Mouse (Mus musculus) heart, postnatal 4 days (tissue): ENCODE results near the gene Ubac2. TPM values are rescaled to one million over a fixed set of nuclear protein-coding genes. Genes with fewer than 3 reads are reported as not detected.

Source experiments
- DNase-seq: peaks from one replicate; pipeline ENCODE4 v3.0.0; 2021
- total RNA-seq, 2 experiments: library from RNA; stranded (reverse); gene quantifications; 2 replicates each; pipeline ENCODE4 v1.2.3; 2021

Gene Ubac2
- total RNA-seq, 2 experiments from 2014 or later, result 25.2 to 27.3 TPM

DNA sequence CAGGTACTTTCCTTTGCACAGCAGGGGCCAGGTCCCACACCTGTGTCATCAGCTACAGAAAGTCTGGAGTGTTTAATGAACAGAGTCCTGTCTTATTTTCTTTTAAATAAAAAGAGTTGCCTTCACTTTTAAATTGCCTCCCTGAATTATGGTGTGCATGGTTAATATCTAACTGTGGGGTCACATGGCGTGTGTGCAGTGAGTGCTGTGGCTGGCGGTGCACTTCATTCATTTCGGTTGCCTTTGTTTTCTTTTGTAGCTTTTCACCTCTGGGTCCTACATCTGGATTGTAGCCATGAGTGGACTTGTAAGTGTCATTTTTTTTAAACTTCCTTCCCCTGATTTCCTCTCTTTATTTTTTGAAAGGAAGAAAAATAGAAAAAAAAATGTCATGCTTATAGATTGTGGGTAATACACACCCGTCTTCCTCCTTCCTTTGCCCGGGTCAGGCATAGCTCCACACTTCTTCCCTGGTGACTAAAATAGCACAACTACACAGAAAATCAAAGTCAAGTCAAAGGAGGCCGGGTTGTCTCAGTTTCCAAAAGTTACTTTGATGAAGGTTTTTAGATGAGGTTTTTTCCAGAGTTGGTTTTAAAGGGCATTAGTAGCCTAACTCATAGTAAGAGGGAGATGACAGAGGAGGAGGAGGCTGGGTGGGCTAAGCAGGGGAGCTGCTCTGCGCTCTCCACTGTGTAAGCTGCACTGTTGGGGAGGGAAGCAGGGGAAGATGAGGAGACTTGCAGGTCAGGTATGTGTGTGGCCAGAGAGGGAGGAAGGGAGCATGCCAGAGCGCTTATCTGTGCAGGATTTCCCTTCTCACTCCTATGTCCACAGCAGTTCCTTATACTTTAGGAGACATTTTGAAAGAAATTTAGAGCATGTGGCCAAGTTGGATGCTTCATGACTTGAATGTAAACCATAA is 104.9 kb downstream of the Ubac2 start:
- DNase-seq, result no peak

DNA sequence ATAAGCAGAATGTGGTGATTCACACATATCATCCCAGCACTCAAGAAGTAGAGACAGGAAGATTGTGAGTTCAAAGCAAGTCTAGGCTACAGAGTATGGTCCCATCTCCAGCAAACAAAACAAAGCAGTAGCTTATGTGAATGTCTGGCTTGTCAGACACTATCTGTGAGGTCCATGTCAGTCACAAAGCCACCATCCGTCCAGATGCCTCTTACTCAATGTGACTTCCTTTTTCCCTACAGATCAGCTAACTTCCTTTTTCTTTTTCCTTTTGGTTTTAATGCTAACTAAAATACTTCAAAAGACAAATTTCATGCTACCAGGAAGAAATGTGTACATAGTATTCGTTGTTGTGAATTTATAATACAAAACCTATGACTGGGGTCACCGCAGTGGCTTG is 107.1 kb downstream of the Ubac2 start:
- DNase-seq, result no peak

DNA sequence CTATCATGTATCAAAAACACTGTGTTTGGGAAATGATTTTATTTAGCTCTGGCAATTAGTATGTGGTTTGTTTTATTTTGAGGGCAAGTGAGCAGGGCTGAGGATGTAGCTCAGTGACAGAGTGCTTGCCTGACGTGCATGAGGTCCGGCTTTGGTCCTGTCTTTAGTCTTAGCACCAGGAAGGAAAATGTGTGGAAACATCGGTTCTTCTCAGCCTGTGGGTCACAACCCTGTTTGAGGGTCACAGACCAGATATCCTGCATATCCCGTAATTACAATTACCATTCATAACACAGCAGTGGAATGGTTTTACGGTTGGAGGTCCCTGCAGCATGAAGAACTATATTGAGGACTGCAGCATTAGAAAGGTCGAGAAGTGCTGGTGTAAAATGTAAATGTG is 107.6 kb downstream of the Ubac2 start:
- no peak for DNase-seq

DNA sequence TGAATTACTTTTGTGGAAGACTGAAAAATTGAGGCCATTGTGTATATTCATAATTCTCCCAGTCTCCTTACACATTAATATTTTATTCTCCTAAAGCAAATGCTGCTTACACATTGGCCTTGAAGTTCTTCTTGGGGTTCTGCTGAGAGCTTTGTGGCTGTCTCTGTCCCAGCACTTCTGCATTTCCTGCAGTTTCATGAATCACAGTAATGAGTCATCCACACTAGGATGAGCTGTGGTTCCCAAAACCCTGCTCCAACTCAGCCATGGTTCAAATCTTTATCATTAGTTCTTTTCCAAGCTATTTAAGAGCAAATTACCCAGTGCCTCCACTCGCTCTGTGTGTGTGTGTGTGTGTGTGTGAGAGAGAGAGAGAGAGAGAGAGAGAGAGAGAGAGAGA is 108.9 kb downstream of the Ubac2 start:
- DNase-seq, result no peak

DNA sequence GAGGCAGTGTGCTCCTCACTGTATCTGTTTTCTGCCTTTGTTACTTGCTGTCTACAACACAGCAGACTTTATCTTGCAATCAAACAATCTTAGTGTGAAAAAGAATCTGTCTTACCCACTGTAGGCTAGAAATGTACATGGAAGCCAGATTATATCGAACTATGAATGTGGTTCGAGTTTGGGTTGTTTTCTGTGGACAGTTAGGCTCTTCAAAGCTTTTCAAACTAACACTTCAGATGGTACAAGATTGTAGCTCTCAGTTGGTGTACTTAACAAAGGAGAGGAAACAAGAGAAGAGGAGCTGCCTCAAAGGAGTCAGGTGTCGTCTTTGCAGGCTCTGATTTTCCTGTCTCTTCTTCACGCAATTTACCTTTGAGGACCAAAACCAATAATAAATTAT is 109.3 kb downstream of the Ubac2 start:
- no peak for DNase-seq

DNA sequence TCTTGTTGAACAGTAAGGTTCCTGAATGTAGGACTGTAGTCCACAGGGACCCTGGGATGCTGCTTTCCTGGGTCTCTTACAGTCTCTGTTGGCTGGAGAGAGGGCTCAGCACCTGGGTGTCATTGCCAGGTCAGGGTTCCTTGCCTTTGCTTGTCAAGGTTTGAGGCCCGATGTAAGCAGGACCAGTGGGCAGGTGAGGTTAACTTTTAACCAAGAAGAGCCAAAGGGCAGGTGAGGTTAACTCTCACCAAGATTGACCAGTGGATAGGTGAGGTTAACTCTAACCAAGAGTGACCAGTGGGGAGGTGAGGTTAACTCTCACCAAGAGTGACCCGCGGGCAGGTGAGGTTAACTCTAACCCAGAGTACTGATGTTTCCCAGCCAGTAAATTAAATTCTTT is 110.9 kb downstream of the Ubac2 start:
- no peak for DNase-seq

DNA sequence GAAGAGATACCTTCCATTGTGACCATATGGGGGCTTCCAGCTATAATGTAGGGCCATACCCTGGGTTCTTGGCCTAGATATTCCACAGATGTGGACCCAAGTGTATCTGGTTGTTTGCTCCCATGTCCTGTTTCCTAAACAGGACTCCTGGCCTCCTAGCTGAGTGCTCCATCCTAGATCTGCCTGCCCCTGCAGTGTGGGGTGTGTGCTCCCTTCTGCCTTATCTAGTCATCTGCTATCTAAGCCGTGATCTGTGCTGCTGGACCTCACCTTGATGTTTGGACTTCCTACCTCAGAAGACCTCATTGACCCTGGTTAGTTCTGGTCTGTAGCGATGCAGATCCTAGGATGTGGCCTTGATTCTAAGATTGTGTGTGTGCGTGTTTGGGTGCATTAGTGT is 111.4 kb downstream of the Ubac2 start:
- DNase-seq, result no peak

DNA sequence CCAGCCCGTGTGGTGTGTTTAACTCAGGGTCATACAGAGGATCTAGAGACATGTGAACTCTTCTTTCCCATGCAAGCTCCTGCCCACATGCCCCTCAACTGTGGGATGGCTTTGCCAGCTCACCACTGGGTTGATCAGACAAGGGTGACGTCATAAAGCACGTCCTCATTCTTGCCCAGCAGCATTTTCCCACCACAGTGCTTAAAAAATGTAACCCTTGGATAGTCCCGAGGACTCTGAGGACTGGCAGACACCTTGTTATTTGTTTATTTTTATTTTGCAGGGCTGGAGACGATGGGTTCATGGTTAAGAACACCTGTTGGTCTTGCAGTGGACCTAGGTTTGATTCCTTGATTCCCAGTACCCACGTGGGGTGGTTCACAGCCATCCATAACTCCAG is 112.5 kb downstream of the Ubac2 start:
- no peak for DNase-seq

DNA sequence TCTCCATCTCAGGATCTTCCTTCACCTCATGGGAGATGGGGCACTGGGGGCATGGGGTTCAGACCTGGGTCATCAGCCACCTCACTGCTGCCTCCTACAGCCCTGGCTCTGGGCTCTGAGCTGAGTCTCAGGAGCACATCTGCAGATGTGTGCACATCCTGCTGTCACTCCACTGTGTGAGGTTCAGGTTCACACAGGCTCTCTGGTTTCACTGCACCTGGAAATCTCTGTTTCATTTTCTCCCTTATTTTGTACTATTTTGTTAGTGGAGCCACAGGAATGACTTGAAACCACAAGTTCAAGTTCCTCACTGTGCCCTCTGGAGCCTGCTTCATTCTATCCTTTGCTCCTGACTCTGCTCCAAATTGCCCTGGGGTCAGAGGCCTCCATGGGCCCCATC is 113.5 kb downstream of the Ubac2 start:
- DNase-seq, result no peak

DNA sequence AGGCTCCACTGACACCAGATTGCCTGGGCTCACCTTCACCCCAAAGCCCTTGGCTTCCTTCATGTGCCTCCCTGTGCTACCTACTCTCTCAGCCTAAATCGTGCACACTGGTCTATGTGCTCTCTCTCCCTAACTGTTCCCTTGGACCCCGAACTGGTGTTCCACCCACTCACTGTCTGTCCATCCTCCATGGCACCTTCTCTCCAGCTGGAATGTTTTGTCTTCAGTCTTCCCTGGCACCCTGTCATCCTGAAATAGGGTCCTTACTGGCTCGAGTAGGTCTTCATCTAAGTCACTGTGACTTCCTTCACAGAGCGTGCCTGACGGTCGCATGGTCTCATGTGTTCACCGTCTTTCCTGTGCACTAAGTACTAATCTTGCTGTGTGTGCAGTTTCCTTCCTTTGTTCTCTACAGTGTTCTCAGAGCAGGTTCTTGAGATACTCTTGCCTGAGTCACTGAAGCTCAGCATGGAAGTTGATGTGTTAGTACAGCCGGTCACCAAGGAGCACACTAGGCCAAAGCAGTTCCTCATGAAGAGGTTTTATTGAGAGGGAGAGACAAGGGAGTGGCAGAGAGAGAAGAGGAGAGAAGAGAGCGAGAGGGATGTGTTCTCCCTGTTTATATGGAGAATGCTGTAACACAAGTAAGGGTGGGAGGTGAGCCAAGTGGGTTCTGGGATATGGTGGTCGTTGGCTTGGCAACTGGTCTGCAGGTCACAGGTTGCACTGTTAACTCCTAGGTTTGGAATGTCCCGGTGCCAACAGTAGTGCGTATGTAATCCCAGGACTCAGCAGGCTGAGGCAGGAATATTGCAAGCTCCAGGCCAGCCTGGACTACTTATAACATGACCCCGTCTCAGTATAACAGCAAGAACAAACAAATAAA is 114.2 kb downstream of the Ubac2 start:
- DNase-seq, result no peak

DNA sequence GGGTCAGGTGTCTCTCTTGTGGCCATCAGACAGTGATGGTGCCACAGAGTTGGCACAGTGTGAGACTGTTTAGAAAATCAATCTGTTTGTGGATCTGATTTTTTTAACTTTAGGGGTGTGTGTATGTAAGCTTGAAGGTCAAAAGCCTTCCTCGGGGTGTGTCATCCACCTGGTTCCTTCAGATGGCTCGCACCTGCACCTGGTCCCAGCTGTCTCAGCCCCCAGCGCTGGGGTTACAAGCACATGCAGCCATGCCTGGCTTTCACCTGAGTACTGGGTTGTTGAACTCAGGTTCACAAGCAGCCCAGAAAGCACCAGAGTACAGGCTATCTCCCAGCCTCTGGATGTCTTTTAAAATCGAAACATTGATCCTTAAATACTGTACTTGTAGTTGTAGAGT is 115.2 kb downstream of the Ubac2 start:
- no peak for DNase-seq

DNA sequence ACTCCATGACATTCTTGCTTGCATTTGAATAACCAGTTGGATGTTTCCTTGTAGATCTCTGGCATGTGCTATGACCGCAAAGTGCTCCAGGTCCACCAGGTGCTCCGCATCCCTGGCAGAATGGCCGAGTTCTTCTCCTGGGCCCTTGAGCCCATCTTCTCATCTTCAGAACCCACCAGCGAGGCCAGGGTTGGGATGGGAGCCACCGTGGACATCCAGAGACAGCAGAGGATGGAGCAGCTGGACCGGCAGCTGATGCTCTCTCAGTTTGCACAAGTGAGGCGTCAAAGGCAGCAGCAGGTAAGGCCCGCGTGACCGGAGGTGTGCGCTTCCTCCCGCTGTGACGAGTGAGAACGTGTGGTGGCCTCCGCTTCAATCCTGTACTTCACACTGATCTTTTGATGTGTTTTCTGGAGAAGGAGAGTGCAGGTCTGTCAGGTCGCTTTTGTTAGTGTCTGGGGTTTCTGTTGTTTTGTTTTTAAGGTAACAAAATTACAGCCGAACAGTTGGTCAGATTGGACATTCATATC is 115.8 kb downstream of the Ubac2 start:
- DNase-seq, result no peak

DNA sequence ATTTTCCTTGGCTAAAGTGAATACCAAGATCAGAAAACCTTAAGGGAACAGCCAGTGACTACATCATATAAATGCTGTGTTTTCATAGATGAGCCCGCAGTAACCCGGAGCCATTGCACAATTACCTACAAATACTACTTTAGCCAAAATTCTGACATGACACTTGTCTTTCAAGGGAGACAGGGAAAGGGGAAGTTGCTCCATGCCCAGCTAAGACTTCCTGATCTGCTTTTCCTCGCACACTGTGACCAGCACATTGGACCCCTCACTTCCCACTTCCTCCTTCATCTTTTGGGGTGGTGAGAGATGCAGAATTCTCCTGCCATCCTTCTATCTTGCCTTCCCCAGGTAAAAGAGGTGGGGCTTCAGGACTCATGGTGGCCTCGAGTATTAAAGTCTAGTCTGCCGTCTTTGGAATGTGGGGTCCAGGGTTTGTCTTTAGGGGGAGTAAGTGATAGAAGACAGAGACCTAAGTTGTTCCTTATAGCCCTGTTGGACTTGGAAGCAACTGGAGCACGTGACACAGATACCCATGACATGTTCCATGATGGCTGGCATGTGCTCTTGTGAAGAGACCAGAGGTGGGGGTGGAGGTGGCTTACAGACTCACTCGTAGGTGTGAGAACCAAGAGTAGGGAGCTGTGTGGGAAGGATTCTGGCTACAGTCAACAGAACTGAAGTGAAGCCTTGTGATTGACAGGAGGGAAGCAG is 116.6 kb downstream of the Ubac2 start:
- DNase-seq, result no peak

DNA sequence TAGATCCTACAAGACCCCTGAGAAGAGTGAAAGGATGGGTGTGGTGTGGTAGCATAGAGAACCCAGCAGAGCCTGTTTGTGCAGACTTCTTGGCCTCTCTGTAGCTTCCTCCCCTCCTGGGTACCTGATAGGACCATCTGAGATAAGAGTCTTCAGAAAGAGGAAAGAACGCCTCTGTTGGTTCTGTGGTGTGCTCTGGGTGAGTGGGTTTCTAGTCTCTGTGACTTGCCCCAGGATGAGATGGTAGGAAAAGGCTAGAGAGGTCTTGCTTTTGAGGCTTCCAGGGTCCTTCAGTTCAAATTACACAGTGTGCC is 117.1 kb downstream of the Ubac2 start:
- no peak for DNase-seq

DNA sequence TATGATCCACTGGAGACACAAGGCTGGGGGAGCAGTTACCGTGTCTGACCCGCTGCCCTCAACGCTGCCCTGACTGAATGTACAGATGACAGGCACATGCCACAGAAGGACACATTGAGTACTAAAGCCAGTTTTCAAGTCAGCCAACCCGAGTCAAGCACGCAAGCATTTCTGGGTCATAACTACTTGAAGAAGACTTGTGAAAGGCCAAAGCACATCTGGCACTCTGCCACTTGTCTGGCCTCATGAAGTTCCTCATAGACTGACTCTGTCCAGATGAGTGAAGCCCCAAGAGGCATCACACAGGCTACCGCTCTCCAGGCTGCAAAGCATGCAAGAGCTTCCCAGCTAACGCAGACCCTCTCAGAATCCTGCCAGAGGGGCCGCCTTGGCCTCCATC is 118.4 kb downstream of the Ubac2 start:
- peak; percentile 60 for DNase-seq

DNA sequence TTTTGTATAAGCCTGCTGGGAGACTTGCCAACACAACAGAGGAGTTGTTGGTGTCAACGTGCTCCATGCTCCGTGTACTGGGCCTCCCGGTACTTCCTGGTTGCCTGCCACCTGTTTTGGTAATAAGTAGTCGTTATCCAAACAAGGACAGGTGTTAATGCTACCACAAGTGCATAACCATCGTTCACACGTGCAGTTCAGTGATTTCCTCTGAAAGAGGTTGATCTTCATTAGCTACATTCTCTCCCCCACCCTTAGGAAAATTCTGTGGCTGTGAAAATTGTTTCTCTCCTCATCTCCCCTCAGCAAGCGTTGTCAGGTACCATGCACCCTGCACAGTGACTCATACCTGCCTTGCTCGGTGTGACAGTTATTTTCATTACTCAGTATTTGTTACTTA is 121.0 kb downstream of the Ubac2 start:
- DNase-seq, result no peak

DNA sequence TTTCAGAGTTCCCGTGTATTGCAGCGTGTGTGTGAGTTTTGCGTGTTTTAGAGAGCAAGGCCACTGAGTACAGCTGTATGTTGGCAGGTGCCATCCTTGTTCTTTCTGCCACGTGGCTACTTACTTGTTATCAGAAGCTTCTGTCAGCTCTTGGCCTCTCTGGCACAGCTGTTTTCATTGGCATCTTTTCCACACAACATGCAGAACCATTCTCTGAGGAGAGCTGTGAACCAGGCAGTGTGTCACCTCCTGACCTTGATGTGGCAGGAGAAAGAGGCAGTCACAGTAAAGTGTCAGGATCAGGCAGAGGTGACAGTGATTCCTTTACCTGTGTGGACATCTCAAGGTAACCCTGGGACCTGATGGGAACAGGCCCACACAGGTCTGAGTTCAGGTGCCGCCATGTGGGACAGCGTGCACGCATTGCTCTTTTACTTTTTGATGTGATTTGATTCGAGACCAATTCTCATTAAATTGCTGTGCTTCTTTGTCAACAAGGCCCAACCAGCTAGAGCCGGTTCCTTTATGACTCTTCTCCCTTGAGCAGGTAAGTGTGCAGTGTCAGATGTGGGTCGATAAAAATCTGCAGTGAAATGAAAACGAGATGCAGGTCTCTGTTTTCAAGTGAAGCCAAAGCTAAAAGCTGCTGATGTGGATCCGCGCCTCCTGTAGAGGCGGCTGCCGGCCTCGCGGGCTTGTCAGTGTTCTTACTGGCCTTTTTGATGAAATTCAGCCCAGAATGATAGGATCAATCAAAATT is 122.1 kb downstream of the Ubac2 start:
- DNase-seq, result no peak

DNA sequence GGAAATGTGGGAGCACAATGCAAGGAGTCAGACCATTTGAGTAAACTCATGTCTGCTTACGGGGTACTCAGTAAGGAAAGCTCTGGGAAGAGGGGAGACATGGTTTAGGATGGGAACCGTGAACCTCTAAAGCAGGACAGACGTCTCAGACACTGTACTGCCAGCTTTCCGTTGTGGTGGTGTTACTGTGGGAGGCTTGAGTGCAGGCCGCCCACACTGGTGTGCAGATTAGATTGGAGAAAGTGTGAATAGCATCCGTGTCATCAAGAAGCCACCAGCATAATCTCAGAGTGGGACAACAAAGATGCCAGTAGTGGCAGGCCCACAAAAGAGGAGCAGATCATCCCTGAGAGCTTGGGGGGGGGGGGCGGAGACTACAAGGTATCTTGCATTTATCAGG is 123.8 kb downstream of the Ubac2 start:
- no peak for DNase-seq

DNA sequence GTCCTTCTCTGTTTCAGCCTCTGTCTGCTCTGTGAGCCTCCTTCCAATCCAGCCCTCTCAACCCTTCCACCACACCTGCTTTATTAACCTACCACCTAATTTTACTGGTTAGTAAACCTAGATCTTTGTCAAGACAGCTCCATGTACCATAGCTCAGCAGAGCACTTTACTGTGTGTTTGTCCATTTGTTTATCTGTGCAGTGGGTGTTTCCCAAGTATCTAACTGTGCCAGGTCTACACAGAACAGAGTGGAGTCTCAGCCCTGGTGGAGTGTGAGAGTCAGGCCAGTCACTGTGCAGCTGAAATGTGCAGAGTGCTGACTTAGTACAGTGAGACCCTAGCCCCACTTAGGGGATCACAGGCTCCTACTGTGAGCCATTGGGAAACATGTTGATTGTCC is 125.4 kb downstream of the Ubac2 start:
- no peak for DNase-seq

DNA sequence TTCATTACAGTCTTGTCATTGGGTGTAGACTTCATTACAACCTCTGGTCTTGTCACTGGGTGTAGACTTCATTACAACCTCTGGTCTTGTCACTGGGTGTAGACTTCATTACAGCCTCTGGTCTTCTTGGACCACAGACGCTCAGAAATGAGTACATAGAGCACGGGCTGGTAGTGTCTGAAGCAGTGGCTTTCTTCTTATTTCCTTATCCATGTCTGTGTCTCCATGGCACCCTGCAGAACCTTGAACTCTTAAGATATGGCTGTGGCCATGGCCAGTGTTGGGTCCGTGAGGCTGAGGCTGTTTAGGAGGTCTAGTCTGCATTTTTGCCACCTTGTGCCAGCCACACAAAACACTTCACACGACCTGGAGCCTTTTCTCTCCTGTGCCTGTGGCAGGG is 129.8 kb downstream of the Ubac2 start:
- no peak for DNase-seq

DNA sequence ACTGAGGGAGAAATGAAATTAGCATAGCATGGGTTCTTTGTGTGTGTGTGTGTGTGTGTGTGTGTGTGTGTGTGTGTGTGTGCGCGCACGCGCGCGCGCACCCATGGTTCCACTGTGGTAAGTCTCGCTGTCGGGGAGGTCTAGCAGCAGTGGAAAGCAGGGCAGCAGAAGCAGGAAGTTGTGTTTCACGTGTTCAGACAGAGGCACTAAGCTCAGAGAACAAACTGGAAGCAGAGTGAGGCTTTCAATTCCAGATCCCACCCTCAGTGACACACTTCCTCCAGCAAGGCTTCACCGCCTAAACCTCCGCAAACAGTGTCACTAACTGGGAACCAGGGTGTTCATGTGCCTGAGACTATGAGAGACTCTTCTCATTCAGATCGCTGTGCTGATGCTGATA is 131.1 kb downstream of the Ubac2 start:
- DNase-seq, result no peak

DNA sequence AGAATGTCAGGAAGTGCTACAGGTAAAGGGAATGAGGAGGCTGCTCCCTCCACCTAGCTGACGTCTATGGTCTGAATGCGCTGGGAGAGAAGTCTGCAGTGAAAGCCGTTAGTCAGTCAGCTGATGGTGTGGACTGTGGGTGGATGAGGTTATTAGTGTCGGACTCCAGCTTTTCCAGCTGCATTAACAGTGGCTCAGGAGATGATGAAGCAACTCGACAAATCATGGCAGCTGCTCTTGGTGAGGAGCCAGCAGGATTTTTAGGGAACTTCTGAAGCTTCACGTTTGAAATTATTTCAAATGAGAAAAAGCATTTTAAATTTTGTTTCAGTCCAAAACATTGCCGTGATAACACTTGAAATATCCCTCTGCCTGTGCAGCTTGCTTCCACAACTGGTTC is 131.9 kb downstream of the Ubac2 start:
- DNase-seq, result no peak
